Mouse (Mus musculus) layer of hippocampus, adult 18-20 months (tissue): ENCODE data around the gene Snx29. TPM values are rescaled to one million over a fixed set of nuclear protein-coding genes. Genes with fewer than 3 reads are reported as not detected.

Source experiments
- DNase-seq, 2 experiments: peaks; one replicate each; pipeline ENCODE4 v3.0.0; 2022; ENCODE audit warnings: low spot score in 2 of 2
- total RNA-seq, 2 experiments: library from RNA; stranded (reverse); gene quantifications; 2 replicates each; pipeline ENCODE4 v1.2.3; 2021

Snx29 gene
- total RNA-seq, 2 experiments from 2014 or later: 20.5 to 24.6 TPM

DNA sequence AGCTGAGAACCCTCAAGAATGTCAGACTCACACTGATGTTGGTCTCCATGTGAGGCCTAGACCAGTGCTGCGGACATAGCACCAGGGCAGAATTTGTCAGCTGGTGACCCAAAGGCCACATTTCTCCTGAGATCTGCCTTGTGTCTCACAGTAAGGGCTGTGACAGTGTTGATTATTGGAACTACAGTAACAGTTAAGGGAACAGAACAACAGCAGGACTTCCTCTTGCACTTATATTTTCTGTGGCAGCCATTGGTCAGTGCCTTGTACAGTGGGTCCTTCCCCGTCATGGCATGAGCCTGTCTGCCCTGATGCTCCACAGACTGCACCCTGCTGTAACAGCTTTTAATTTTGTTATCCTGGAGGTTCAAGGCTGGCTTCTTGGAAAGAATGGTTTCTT lies 403.2 kb downstream of the Snx29 start:
- no peak for DNase-seq

- DNase-seq: no peak
These were observed 404.6 kb downstream of the Snx29 start for GRCm38 (mm10) chr16:11727331-11727730.

- DNase-seq: no peak
These were observed 405.4 kb downstream of the Snx29 start for GRCm38 (mm10) chr16:11728131-11728530.

- DNase-seq: no peak
These were observed 405.9 kb downstream of the Snx29 start for GRCm38 (mm10) chr16:11728627-11729026.

- DNase-seq: no peak
These were observed 406.4 kb downstream of the Snx29 start for GRCm38 (mm10) chr16:11729111-11729510.

- no peak for DNase-seq
These were observed 407.1 kb downstream of the Snx29 start for GRCm38 (mm10) chr16:11729815-11730214.

DNA sequence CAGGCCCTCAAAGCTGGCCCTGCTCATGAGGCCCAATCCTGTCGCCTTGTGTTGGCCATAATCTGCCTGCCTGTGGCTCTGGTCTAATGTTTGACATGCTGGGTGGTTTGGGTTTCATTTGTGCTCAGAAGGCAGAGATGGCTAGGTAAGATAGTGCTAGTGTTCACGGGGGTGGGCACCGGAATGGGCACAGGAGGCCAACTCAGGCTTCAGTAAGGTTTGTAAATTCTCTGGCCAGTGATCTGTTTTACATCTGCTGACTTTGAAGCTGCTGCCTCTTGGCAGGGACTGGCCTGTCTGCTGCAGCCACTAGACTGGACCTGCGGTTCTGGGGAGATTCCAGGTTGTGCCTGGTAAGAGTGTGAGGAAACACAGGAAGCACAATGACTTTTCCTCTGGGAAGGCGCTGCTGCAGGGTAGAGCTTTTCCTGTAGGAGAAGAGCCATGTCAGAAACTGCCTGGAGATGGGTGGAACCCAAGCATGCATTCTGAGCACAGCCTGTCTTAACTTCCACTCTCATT lies 408.4 kb downstream of the Snx29 start:
- DNase-seq: no peak

GRCm38 (mm10) chr16:11738341-11738740 lies 415.6 kb downstream of the Snx29 start:
- no peak for DNase-seq

GRCm38 (mm10) chr16:11741951-11742350 lies 419.2 kb downstream of the Snx29 start:
- DNase-seq: peak in 1 of 2 experiments; percentile 40

DNA sequence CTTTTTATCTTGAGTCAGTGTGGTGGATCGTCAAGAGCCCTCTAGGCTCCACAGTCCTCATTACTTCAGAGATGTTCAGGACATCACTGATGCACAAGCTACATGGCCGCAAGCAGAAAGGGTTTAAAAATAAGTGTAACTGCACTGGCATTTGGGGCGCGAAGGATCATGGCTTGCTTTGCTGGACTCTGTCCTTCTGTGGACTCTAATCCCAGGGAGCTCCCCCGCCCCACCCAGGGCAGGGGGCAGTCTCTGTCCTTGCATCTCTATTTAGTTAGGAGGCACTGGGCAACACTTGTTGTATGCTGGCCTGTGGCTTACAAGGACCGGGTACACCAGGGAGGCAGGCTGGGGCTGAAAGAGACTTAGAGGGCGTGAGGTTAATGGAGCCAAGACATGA lies 419.6 kb downstream of the Snx29 start:
- DNase-seq: no peak

DNA sequence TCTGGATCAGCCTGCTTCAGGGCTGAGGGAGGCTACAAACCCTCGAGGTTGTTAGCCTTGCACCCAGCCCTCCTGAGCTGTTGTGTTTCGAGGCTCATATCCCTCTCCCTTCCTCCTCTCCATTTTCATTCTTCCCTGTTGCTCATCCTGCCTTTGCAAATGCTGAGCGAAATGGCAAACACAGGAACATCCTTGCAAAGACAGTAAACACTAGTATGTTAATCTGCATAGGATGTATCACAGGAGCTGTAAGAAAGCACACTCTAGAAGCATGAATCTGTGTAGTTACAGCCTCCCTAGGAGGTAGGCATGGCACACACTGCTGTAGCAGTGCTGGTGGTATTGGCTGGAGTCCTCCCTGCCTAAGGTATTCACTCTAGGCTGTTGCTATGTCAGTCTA lies 420.3 kb downstream of the Snx29 start:
- DNase-seq: no peak

DNA sequence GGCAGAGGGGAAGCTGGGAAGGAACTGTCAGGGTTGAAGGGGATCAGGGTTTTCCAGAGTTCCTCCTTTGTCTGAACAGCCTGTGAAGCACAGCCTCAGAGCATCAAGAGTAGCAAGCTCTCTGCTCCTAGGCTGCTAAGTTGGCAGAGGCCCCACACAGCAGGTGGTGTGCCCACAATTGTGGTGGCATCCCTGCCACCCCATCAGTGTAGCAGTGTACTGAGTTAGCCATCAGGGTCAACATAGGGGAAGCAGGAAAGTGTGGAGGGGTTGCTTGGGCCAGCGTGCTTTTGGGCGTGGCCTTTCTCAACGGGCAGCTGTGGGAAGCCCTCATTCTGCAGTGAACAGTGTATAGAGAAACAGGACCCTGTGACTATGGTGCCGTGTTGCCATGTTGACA lies 421.0 kb downstream of the Snx29 start:
- peak in 1 of 2 experiments; percentile 32 for DNase-seq

GRCm38 (mm10) chr16:11746036-11746435 lies 423.3 kb downstream of the Snx29 start:
- no peak for DNase-seq

GRCm38 (mm10) chr16:11747867-11748266 lies 425.2 kb downstream of the Snx29 start:
- DNase-seq: no peak

- DNase-seq: no peak
These were observed 426.4 kb downstream of the Snx29 start for GRCm38 (mm10) chr16:11749111-11749510.

- DNase-seq: no peak
These were observed 427.9 kb downstream of the Snx29 start for GRCm38 (mm10) chr16:11750605-11751004.

DNA sequence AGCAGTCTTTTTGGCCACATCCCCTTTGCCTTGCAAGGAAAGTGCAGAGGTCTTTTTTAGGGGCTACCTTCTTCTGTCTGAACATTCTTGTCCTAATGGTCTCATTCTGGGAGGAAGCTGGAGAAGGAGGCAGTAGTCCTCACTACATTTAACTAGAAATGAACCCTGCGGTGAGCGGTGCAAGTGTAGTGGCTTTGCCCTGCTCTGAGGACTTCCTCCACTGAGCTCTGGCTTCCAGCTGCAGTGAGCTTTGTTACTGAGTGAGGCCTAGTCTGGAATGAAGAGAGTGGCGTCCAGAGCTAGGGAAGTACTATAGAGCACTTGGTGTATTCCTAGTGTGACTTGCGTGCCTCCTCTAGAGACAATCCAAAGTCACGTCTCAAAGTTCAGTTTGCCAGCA lies 429.8 kb downstream of the Snx29 start:
- DNase-seq: no peak

GRCm38 (mm10) chr16:11753466-11753865 lies 430.8 kb downstream of the Snx29 start:
- no peak for DNase-seq

- no peak for DNase-seq
These were observed 431.4 kb downstream of the Snx29 start for GRCm38 (mm10) chr16:11754136-11754535.

DNA sequence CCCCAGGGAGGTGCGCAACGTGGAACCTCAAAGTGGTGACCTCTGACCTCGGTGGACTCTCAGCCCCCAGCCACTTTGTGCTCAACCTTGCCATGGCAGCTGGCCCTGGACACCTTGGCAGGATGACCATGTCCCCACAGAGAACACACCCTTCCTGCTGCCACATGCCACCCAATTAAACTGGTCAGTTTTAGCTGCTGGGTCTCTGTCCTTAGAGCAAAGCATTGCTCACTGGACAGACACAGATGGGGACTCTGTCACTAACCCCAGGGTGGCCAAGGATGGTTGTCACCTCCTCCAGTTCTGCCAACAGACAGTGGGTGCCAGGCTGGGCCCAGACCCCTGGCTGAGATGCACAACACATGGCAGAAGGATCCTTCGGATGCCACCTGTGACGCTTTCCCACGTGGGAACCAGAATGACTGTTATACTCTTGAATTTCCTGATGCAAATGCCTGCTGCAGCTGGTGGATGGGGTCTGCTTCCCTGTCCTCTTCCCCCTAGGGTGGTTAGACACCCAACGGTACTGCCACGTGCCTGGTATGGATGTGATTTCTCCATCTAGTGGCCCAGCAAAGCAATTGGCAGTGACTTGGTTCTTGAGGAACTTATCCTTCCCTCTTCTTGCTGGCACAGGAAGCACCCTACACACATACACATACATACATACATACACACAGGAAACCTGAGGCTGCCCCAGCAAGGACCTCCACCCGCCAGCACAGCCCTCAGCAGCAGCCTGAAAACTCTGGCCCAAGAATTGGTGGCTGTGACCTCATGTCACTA lies 432.8 kb downstream of the Snx29 start:
- DNase-seq: no peak

- no peak for DNase-seq
These were observed 434.0 kb downstream of the Snx29 start for GRCm38 (mm10) chr16:11756598-11757245.

DNA sequence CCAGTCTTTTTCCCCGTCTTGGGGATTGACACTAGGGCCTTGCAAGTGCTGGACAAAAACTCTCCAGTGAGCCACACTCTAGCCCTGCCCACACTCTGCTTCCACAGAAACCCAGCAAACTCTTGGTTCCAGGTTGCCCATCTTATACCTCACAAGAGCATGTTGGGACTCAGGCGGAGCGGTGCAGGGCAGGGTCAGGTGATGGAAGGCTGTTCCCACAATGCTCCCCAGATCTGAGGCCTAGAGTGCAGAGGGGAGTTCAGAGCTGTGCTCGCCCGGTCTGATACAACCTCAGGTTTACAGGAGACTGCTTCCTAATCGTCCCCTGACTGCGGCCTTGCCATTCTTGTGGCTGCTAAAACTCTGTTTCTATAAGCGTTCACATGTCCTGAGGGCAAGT lies 434.8 kb downstream of the Snx29 start:
- no peak for DNase-seq

- no peak for DNase-seq
These were observed 435.2 kb downstream of the Snx29 start for GRCm38 (mm10) chr16:11757951-11758350.
